Mouse (Mus musculus): ENCODE measurements around the gene Pus7l. TPM values are rescaled to one million over a fixed set of nuclear protein-coding genes. Genes with fewer than 3 reads are reported as not detected.
"Not testable (repeated sequence)": the region's sequence is repeated elsewhere in the genome, so short reads cannot be mapped to it uniquely, and the experiment has no call there.

Pus7l gene
- total RNA-seq, 4 experiments from 2014 or later, result 3.5 to 5.4 (median 4.2) TPM

- no peak for DNase-seq
These were observed 559 bp downstream of the Pus7l start for GRCm38 (mm10) chr15:94542567-94543408.

- no peak for DNase-seq
These were observed 4.1 kb downstream of the Pus7l start for GRCm38 (mm10) chr15:94539296-94539695.

GRCm38 (mm10) chr15:94535521-94535920 lies 7.8 kb downstream of the Pus7l start:
- DNase-seq, result no peak

- DNase-seq, result no peak
These were observed 10.4 kb downstream of the Pus7l start for GRCm38 (mm10) chr15:94532956-94533355.

- DNase-seq, result no peak
These were observed 11.0 kb downstream of the Pus7l start for GRCm38 (mm10) chr15:94532306-94532705.

- DNase-seq, result no peak
These were observed 12.8 kb downstream of the Pus7l start for GRCm38 (mm10) chr15:94530519-94530918.

GRCm38 (mm10) chr15:94524956-94525355 lies 18.4 kb downstream of the Pus7l start:
- DNase-seq, result no peak

GRCm38 (mm10) chr15:94523251-94523650 lies 20.1 kb downstream of the Pus7l start:
- no peak for DNase-seq

GRCm38 (mm10) chr15:94520959-94521358 lies 22.4 kb downstream of the Pus7l start:
- DNase-seq, result no peak

- DNase-seq, result no peak
These were observed 23.0 kb downstream of the Pus7l start for GRCm38 (mm10) chr15:94520205-94520900.

- DNase-seq, result no peak
These were observed 25.3 kb downstream of the Pus7l start for GRCm38 (mm10) chr15:94517913-94518491.

GRCm38 (mm10) chr15:94503451-94504215 lies 39.7 kb downstream of the Pus7l start:
- DNase-seq, result no peak

GRCm38 (mm10) chr15:94499260-94499659 lies 44.1 kb downstream of the Pus7l start:
- DNase-seq, result no peak

GRCm38 (mm10) chr15:94495936-94496335 lies 47.4 kb downstream of the Pus7l start:
- no peak for DNase-seq

- DNase-seq, result no peak
These were observed 48.9 kb downstream of the Pus7l start for GRCm38 (mm10) chr15:94494445-94494844.

- no peak for DNase-seq
These were observed 53.9 kb downstream of the Pus7l start for GRCm38 (mm10) chr15:94489433-94489832.

GRCm38 (mm10) chr15:94488028-94488427 lies 55.3 kb downstream of the Pus7l start:
- DNase-seq, result not testable (repeated sequence)

- DNase-seq, result no peak
These were observed 60.8 kb downstream of the Pus7l start for GRCm38 (mm10) chr15:94482555-94482954.

- DNase-seq, result no peak
These were observed 62.6 kb downstream of the Pus7l start for GRCm38 (mm10) chr15:94480792-94481191.

- DNase-seq, result no peak
These were observed 63.1 kb downstream of the Pus7l start for GRCm38 (mm10) chr15:94480248-94480647.

- DNase-seq, result no peak
These were observed 63.7 kb downstream of the Pus7l start for GRCm38 (mm10) chr15:94479513-94480136.

- DNase-seq, result no peak
These were observed 64.6 kb downstream of the Pus7l start for GRCm38 (mm10) chr15:94478706-94479105.

Data from adrenal gland, adult 8-10 months (tissue).